Mouse (Mus musculus): ENCODE measurements at regions not wholly inside any gene's neighbourhood (a gene's known extent, or its start where the extent isn't known, plus 50 kb on each side); places are given as distances from the start of the nearest gene placed in this dataset.

DNA sequence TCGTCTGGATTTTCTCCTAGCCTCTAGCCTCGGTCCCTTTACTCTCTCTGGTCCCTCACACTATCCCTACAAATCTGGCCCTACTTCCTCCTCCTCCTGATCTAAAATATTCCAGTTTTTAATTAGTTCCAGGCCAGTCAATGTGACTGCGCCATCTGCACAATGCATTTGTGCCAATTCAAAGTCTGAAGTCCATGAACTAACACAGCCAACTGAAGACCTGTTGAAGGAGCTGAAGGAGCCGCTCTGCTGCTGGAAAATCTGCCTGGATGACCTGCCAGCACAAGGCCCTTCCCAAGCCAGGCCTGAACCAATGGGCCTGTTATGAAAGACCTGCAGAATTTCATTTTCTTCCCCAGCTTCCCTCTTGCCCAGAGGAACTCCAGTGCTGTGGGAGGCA lies 197.9 kb upstream of the Mctp2 start:
- no peak for DNase-seq

DNA sequence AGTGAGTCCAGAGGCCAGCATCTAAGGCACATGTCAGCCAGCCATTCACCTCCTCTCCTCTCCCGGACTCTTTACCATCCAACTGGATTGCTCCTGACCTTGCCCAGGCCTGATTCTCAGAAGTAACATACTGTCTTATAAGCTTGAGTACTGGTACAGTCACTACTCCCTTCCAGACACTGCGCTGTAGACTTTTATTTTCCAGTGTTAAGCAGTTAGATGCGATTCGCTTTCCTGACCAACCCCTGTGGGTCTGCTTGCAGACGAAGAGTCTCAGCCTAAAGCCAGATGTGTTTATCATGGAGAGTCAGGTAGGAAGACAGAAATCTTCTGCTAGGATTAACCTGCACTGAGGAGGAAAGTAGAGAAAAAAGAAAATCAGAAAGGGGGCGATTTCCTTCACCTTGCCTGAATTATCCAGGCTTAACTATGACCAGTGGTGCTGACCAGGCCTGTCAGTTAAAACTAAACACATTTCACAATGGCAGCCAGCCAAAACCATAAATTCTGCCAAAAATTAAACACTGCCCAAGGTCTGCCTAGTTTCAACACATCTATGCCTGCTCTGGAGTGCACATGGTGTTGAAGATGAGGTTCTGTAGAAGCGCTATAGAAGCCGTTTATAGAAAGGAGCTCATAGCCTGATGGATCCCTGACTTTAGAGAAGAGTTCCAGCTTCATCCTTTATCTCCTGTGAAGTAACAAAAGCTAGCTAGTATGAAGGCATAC lies 199.5 kb upstream of the Mctp2 start:
- no peak for DNase-seq

DNA sequence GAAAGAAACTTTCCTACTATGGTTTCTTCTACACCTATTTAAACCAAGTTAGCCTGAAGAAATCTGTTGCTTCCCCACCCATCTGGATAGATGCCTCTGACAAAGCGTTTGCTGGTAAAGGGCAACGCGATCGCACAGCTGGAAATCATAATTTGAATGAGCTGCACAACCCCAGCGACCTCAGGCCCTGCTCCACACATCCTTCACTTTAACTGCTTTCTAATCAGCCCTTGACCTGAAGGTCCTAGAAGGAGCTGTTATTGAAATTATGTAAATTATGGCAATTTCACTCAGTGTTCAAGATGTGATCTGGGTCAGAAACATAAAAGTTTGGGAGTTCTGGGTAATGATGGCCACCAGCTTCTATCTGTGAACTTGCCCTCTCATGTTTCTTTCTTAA lies 201.5 kb upstream of the Mctp2 start:
- DNase-seq, result no peak

DNA sequence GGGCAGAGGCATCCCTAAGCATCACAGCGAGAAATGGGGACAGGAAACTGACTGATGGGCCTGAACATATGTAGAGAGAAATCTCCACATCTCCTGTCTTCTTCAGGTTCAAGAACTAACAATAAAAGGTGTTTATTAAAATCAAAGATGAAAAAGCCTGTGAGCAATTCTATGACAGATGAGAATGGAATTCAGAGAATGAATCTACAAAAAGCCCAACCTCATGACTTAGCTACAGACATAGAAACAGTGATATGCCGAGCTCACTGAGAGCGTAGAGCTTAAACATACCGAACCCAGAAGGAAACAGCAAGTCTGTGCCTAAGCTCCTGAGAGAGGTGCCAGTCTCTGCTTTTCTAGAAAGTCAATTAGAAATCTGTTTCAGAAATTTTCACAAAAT lies 203.7 kb upstream of the Mctp2 start:
- DNase-seq, result no peak

DNA sequence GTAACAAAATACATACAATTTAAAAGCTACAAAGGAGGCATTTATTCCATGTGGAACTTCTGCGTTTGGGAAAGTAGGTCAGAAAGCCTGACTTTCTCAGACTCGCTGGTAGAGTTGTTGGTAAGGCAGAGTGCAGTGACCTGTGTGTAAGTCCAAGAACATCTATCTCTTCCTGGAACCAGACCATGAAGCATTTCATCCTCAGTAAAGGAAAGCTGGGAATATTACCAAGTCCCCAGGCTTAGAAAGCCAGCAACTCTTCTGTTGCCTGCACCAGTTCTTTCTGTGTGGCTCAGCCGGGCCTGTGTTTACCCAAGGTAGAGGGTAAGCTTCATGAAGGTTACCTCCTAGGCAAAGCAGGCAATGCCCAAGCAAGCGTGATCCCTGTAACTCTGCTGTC lies 207.0 kb upstream of the Mctp2 start:
- no peak for DNase-seq

DNA sequence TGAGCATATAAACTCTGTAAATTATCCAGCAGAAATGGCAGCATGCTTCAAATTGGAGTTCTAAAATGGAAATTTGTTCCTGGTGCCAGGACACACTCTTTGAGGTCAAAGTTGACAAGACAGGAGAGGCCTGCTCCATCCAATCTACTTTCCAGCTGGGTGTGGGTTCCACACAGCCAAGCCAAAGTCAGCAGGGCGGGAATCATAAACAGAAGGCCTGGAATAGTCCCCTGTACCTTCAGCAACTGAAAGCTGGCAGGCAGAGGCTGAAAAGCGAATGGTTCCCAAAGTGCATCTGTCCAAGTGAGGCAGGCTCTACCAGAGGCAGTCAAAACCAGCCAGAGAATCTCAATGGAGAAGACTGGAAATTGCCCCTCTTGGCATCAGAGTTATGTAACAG lies 208.4 kb upstream of the Mctp2 start:
- DNase-seq, result no peak

DNA sequence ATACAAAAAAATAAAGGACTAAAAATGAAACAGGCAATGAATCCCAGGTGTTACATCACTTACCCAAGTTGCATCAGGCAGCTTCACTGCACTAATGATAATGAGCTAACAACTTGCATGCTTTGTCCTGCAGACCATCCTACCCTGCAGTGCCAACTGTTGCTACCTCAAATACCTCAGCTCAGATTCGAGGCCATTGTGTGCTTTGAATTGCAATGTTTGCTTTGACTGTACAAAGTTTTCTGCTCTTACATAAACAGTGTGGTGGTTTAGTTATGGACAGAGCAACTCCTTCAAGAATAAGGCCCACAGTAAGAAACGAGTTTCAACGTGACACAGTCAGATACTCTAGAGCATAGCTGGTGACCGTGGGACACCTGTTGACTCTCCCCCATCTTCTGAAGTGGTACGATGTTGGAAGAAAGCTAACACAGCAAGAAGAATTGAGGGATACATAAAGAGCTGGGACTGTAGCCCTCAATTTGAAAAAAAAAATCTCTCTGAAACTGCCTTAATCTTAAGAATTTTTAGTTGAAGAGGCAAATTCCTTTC lies 212.1 kb upstream of the Mctp2 start:
- DNase-seq, result no peak

DNA sequence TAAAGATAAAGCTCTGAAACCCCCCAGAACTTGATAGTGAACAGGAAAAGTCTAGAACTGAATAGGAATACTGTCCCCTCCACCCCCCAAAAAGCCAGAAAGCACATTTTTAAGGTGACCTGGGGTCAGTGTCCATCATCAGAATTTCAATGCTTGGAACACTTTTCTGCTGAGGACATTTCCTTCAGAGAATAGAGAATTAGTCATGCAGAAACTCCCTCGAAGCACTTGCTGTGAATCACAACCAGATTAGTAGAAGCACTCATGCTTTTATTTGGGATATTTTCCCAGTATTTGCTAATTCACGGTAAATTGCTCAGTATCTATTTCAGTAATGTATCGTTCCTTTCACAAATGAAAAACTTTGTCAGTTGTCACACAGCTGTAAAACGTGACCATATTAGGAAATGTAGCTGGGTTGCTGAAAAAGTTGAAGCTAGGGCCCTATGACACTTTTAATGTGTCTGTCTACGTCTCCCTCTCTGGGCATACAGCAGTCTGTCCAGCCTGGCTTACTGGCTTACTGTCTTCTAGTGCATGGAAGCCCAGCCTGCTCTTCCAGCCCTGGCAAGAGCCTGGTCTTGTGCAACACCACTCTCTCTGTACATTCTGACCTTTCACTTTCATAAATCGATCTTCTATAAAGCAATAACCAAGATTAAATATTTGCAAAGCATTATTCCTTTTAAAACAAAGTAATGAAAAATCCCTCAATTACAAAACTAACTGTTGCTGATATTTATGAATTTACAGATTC lies 213.1 kb upstream of the Mctp2 start:
- DNase-seq, result no peak

DNA sequence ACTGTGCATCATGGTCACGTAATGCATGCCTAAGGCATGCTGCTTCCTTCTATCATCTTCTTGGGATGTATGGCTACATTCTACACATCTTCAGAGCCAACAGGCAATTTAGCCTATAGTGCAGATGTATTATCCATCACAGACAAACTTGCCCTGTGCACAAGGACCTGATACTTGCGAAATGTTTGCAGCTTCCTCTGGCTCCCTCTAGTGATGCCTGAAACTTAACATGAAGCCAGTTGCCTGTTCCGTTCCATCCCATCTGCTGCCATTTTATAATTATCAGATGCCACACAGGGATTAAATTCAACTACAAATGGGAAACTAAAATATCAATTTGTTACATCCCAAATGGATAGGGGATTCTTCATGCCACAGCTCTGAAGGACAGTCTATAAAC lies 222.5 kb upstream of the Mctp2 start:
- DNase-seq, result no peak

DNA sequence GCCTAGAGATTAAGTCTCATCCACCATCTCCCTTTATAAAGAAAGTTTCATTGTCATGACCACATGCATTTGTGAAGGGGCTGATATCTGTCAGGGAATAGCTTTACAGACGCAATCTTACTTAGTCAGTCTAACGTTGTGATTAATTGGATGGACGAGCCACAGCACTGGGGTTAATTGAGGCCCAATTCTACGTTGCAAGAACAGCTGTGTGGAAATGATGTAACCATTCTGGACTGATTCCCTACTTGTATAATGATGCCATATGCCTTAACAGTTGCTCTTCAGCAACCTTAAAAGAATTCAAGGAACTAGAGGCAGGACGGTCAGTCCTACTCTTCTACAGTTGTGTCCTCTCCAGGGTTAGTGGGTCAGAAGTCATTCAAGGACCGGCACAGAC lies 231.9 kb upstream of the Mctp2 start:
- no peak for DNase-seq

DNA sequence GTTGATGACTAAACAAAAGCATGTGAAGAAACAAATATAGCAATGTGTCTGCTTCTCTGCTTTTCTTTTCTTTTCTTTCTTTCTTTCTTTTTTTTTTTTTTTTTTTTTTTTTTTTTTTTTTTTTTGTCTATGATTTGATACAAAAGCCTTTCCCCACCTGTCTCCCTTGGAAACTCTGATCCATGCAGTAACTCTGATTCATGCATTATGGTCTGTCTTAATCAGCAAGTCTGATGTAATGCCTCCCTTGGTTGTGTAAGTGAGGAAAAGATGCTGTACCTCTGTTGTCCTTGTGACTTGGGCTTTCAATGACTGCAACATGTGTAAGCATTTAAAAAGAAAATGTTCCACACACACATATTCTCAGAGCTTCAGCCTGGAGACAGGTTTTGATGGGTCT lies 233.5 kb upstream of the Mctp2 start:
- DNase-seq, result no peak

DNA sequence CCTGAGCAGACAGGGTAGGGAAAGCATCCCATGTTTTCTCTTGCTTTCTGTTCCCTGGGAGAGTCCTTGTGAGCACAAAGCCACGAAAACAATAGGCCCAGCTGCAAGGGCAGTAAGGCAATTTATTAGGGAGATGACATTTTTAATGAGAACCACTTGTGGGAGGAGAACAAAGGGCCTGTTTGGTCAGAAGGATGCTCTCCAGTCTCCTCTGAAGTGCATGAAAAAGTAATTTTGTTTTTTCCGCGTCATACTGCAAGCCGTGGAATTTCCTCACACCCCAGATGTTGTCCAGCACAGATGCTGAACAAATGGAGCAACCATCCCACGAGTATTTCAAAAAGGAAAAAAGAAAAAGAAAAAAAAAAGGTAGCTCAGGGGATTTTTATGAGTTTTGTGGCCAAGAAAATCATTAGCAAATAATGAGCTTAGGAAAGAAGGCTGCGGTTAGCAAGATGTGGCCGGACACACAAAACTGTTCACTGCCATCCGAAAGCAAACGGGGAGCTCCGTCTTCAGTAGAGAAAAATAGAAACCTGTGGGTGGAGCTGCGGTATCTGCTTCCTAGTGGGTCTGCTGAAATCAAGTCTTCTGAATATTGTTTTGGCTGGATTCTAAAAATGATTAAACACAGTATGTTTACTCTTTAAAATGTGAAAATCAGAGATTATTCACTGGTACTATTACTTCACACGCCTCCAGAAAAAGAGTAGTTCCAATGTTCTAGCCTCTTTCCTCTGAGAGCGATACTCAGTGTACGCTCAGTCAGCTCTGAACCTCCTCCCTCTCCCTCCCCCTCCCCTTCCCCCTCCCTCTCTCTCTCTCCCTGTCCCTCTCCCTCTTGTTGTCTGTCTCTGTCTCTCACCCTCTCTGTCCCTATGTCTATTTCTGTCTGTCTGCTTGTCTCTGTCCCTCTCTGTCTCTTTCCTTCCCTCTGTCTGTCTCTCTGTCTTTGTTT lies 235.4 kb upstream of the Mctp2 start:
- no peak for DNase-seq

DNA sequence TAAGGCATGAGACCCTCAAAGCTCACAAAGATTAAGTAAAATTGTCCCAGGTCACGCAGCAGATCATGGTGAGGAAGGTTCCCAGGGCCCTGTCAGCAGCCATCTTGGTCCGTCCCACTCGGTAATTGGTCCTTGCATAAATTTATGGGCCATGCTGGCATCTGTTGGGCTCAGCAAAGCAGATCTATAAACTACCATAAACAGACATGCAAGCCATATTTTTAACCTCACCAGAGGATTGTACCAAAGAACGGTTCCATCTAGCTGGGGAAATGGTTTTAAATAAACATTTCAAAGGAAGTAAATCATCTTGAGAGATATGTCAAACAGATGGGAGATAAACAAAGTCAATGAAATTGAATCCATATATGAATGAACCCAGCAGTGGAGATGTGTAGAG lies 237.1 kb upstream of the Mctp2 start:
- no peak for DNase-seq

DNA sequence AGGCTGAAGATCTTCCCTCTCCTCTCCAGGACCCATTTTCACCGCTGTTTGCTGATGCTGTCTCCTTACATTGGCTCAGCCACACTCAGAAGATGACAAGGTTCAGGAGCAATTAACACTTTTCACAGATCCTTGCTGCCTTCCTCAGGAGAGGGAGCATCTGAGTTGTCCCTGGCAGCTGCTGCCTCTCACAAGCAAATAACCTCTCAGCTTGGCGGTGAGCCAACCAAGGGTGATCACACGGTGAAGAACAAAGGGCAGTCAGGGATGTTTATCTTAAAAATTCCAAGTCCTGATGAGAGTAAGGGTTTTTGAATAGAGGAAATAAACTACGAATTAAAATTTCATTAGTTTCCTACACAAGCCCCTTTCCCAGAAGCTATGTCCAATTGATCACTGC lies 237.5 kb upstream of the Mctp2 start:
- DNase-seq, result no peak

DNA sequence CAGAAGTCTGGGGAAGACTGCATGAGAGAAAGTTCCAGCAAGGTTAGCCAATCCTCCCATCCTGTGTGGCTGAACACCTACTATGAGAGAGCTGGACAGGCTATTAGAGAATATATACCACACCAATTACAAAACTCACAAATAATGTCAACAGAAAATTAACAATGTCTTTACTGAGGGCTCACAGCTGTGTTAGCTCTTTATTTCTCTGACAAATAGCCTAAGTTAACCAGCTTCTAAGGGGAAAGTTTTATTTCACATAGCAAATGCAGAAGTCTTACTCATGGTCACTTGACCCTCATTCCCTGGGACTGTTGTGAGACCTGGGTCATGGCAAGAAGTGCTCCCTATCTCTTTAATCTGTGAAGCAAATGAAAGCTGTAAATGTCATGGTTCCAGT lies 261.0 kb upstream of the Mctp2 start:
- no peak for DNase-seq

DNA sequence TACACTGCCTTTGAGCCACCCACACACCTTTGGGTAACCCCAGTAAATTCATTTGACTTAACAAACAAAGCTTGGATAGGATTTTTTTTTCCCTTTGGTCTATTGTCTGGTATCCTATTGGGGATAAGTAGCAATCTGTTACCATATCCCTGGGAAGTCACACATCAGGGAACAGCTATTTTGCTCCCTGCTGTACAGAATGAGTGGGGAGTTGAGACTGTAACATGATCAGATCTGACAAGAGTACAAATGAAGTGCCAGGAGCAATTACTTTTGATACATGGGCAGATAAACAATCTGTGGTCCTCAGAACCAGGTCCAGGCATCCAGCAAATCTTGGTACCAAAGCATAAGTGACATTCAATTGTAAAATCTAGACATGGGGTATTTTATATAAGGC lies 262.8 kb upstream of the Mctp2 start:
- DNase-seq, result no peak

DNA sequence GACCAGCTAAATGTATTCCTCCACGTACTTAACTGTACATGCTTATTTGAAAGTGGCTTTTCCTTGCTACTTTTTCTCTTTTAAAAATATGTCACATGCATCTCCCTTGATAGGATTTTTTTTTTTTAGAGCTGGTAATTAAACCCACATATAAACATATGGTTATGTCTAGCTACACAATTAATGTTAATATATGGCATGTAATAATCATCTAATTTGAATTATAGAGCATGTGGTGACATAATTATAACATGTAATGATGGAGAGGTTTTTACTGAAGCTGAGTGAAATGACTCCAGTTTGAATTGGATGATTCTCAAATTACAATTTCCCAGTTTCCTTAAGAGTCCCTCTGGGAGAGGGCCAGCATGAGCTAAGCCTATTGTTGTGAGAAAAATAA lies 267.9 kb upstream of the Mctp2 start:
- no peak for DNase-seq

DNA sequence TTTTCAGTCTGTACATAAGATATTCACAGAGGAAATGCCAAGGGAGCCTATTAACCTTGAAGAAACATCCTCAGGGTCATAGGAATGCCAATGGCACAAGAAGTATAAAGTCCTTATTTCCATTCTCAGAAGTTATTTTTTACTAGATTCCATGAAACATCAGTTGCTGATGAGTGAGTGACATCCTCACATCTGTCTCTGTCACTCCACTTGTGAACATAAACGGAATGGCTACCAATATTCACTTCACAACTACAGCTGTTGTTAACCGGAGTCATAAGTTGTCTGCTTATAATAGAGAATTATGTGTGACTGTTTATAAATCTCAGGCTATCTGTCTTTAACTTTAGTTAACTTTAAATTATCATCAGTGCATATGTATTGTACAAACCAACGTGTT lies 278.0 kb upstream of the Mctp2 start:
- no peak for DNase-seq

DNA sequence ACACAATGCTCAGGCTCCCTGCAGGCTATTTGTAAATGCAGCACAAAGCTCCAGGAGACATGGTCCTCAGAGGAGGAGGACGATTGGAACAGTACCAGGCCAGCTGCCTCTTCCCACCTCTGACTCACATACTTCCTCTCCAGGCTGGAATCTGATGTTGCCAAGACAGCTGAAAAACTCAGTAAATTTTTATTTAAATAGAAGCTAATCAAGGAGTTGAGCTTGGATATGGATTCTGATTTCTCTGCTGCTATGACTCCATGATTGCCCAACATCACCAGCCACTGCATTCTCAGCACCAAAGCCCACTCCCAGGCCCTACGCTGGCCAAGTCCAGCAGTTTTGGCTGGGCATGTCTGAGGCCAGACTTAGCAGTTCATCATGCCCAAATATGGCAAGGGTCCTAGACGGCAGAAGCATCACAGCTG lies 282.8 kb upstream of the Mctp2 start:
- DNase-seq, result no peak

DNA sequence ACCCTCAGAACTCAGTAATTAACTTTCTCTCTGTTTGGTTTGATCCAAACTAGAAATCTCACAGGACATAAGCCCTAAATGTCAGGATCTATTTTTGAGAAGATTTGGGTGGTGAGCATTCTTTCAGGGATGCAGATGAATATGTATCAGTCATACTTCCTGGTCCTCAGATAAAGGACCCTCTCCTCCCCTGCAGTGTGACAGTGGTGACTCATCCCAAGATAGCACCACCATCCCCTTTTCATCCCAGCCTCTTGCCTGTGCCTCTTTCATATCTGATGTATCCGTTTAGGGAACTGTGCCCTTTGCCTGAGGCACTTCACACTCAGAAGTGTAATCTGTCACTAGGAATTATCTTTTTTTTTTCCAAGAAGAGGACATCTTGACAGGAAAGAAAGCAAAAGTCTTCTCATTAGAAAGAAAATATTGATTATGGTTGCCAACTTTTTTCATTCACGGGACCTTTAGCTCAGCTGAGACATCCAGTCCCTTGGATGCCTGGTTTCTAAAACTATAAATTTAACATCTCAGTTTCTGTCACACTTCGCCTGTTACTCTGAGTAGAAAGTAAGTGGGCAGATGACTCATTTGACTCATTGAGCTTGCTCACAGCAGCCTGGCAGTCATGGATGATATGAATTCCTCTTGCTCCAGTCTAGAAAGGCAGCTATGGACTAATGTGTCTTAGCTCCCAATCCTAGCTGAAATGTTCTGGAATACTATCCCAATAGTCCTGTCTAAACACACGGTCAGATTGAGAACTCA lies 284.1 kb upstream of the Mctp2 start:
- no peak for DNase-seq

DNA sequence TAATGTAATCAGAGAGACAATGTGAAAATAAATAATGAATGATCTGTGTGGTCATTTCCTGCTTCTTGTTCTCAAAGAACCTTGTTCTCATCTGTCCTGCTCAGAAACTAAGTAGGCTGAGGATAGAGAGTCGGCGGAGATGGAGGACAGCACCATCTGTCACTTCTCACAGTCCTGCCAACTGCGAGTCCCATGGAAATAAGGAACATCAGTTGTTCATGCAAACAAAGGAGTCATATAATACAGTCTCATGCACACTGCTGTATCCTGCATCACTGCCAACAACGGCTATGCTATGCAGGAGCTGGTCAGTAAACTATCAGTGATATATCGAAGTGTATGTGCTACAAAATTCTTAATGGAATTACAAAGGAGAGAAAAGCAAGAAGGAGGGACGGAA lies 285.7 kb upstream of the Mctp2 start:
- no peak for DNase-seq

DNA sequence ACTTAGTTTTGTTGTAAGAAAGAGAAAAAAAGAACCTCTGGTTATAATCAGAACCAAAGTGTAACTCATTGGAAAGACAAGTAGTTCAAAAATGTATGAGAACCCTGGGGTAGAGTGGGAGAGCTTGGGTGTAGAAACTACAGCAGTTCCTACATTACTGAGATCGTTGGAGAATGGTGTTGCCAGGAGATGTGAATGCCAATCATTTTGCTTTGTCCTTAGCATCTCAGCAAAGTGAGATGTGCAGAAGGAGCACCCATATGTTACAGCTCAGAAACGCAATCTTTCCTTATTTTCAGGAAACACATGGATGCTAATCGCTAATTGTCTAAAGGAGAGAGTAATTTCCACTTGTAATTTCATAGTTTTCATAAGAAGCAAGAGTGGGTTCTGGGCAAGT lies 286.2 kb upstream of the Mctp2 start:
- DNase-seq, result no peak

DNA sequence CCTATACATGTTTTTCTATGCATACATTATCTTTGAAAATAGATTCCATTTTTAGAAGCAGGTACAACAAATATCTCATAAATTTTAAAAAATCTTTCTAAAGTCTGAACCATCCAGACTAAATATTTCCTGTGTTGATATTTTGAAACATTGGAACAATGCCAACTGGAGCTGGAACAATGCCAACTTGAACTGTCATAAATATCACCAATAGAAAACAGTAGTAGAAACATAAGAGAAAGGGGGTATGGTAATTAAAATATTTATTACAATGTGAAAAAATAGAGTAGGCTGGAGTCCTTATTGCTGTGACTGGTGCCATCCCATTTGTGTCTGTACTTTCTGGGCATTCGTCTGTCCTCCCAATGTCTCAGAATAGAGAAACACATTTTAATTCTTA lies 286.9 kb upstream of the Mctp2 start:
- DNase-seq, result no peak

Measured in spleen, adult 18-20 months (tissue).